Mouse (Mus musculus): ENCODE measurements around the gene Ubr4. TPM values are rescaled to one million over a fixed set of nuclear protein-coding genes. Genes with fewer than 3 reads are reported as not detected.

Gene Ubr4
- total and polyA plus RNA-seq, 3 experiments: 81.9 to 270 (median 177) TPM

DNA sequence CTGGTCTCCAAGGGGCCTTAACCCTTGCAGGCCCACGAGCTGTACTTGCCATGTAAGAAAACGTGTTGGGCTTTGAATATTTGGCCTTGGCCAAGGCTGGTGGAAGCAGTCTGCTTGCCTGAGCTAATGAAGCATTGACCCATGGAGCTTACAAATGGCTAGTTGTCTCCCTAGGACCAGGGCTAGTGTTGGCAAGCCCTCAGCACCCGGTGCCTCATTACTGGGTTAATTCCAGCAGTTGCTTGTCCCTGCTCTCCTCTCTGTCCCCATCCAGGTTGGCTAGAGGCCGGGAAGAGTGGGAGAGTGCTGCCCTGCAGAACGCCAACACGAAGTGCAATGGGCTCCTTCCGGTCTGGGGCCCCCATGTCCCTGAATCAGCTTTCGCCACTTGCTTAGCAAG lies 126.8 kb downstream of the Ubr4 start:
- Histone ChIP-seq H3K9ac (ENCODE audit: control insufficient read depth, low read depth, low read length, poor library complexity, severe bottlenecking) (no peak overlapping the region), H3K27me3 (ENCODE audit: control insufficient read depth in 1 of 2, insufficient read depth in 2 of 2, low read length in 2 of 2) (no peaks in the 10 kb centered on the region), H3K9me3 (replicated peaks; ENCODE audit: insufficient read depth, low read length) (no peaks in the 10 kb centered on the region), H3K27ac (ENCODE audit: control insufficient read depth, low read depth, low read length) (no peak overlapping the region), H3K4me3 (ENCODE audit: control insufficient read depth in 1 of 2, insufficient read depth in 1 of 2, low read depth in 2 of 2, low read length in 2 of 2) (no peak overlapping the region), H3K4me1 (ENCODE audit: control insufficient read depth in 1 of 2, insufficient read depth in 2 of 2, low read length in 2 of 2) (no peaks in the 10 kb centered on the region), H3K36me3 (ENCODE audit: control insufficient read depth in 1 of 2, insufficient read depth in 2 of 2, low read length in 2 of 2) (peaks cover 0 to 30% of the 10 kb centered on the region in 2 experiments; a peak in 2 of 4 replicates), H3K79me2 (ENCODE audit: control insufficient read depth, insufficient read depth, low read length, poor library complexity) (no peaks in the 10 kb centered on the region)
- no peak for DNase-seq (ENCODE audit: low read depth, low spot score)
- TF ChIP-seq TBP (IDR thresholded peaks at IDR 0.05; ENCODE audit: low read depth, low read length): no peak
- TF ChIP-seq UBTF (IDR thresholded peaks at IDR 0.05; ENCODE audit: borderline replicate concordance, insufficient read depth, low read depth, low read length): no peak
- no peak for TF ChIP-seq GABPA (IDR thresholded peaks at IDR 0.05; ENCODE audit: low read depth, low read length)

DNA sequence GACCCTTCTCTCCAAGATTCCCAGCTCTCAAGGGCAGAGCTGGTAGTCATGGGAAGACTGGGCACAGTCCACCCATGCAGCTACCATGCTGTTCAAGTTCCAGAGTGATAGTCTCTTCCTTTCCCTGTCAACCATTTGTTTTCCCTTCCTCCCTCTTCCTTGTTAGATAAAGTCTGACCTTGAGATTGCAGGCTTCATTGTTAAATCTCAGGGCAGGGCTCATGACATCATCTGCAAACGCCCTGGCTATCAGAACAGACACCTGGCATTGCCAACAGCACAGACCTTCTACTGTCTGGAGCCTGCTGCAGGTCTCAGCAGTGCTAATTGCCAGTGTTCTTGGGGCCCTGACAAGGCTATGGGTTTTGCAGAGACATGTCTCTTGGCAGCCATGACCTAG lies 129.0 kb downstream of the Ubr4 start:
- no peaks in the 10 kb centered on the region for H3K4me1 ChIP-seq (ENCODE audit: control insufficient read depth in 1 of 2, insufficient read depth in 2 of 2, low read length in 2 of 2)
- H3K27me3 ChIP-seq (ENCODE audit: control insufficient read depth in 1 of 2, insufficient read depth in 2 of 2, low read length in 2 of 2): no peaks in the 10 kb centered on the region
- no peak overlapping the region for H3K4me3 ChIP-seq (ENCODE audit: control insufficient read depth in 1 of 2, insufficient read depth in 1 of 2, low read depth in 2 of 2, low read length in 2 of 2)
- no peak for DNase-seq (ENCODE audit: low read depth, low spot score)
- no peaks in the 10 kb centered on the region for H3K9me3 ChIP-seq (replicated peaks; ENCODE audit: insufficient read depth, low read length)
- H3K79me2 ChIP-seq (ENCODE audit: control insufficient read depth, insufficient read depth, low read length, poor library complexity): no peaks in the 10 kb centered on the region
- H3K36me3 ChIP-seq (ENCODE audit: control insufficient read depth in 1 of 2, insufficient read depth in 2 of 2, low read length in 2 of 2): peaks cover 0 to 20% of the 10 kb centered on the region in 2 experiments; a peak in 2 of 4 replicates
- no peak for TF ChIP-seq MEF2A (IDR thresholded peaks at IDR 0.05; ENCODE audit: extremely low read depth, insufficient replicate concordance, low read depth, low read length, poor library complexity, severe bottlenecking)
- TF ChIP-seq E2F4 (IDR thresholded peaks at IDR 0.05; ENCODE audit: borderline replicate concordance, low read depth, low read length): no peak
- no peak overlapping the region for H3K9ac ChIP-seq (ENCODE audit: control insufficient read depth, low read depth, low read length, poor library complexity, severe bottlenecking)
- no peak overlapping the region for H3K27ac ChIP-seq (ENCODE audit: control insufficient read depth, low read depth, low read length)

GRCm38 (mm10) chr4:139483461-139484105 lies 131.2 kb downstream of the Ubr4 start:
- Histone ChIP-seq H3K4me3 (ENCODE audit: control insufficient read depth in 1 of 2, insufficient read depth in 1 of 2, low read depth in 2 of 2, low read length in 2 of 2) (no peak overlapping the region), H3K4me1 (ENCODE audit: control insufficient read depth in 1 of 2, insufficient read depth in 2 of 2, low read length in 2 of 2) (no peaks in the 10 kb centered on the region), H3K9me3 (replicated peaks; ENCODE audit: insufficient read depth, low read length) (no peaks in the 10 kb centered on the region), H3K27me3 (ENCODE audit: control insufficient read depth in 1 of 2, insufficient read depth in 2 of 2, low read length in 2 of 2) (no peaks in the 10 kb centered on the region), H3K27ac (ENCODE audit: control insufficient read depth, low read depth, low read length) (no peak overlapping the region), H3K36me3 (ENCODE audit: control insufficient read depth in 1 of 2, insufficient read depth in 2 of 2, low read length in 2 of 2) (peaks cover 0 to 16% of the 10 kb centered on the region in 2 experiments; a peak in 2 of 4 replicates), H3K9ac (ENCODE audit: control insufficient read depth, low read depth, low read length, poor library complexity, severe bottlenecking) (no peak overlapping the region), H3K79me2 (ENCODE audit: control insufficient read depth, insufficient read depth, low read length, poor library complexity) (no peaks in the 10 kb centered on the region)
- no peak for DNase-seq (ENCODE audit: low read depth, low spot score)
- TF ChIP-seq CHD1 (IDR thresholded peaks at IDR 0.05; ENCODE audit: low read depth, low read length) (no peak), SMC3 (IDR thresholded peaks at IDR 0.05; ENCODE audit: low read depth, low read length) (no peak), USF1 (IDR thresholded peaks at IDR 0.05; ENCODE audit: low read depth, low read length) (no peak), EP300 (IDR thresholded peaks at IDR 0.05; ENCODE audit: low read depth in 1 of 2, low read length in 2 of 2) (no peak)

Data from MEL (cell line).